Comparison of ENCODE assay signal across 8 mouse cellular contexts in genomic region chr4:43493186-43493845, GRCm38 (mm10). TPM values are rescaled to one million over a fixed set of nuclear protein-coding genes. Genes with fewer than 3 reads are reported as not detected.
DNase-seq lines count a peak whose midpoint lies in the region; ATAC-seq and TF ChIP-seq lines count a peak whose summit lies in the region.

No protein-coding gene starts in this region.

- peaks cover 37% of the 10 kb centered on the region for H3K36me3 ChIP-seq in E14TG2a.4 (ENCODE audit: insufficient read depth, low read length)
- H3K36me3 ChIP-seq in forebrain, embryonic 11.5 days (ENCODE audit: control insufficient read depth, insufficient read depth, low read length), result peaks cover 2% of the 10 kb centered on the region; the same call in 1 of the 2 replicates
- H3K36me3 ChIP-seq in heart, embryonic 16.5 days (ENCODE audit: control insufficient read depth, insufficient read depth), result 0 out of 2 replicates have a peak, but pooled peaks cover 3% of the 10 kb centered on the region
- H3K36me3 ChIP-seq in liver, embryonic 15.5 days (replicated peaks), result peaks cover 28% of the 10 kb centered on the region
- no peaks in the 10 kb centered on the region for H3K36me3 ChIP-seq in neural tube, embryonic 11.5 days (ENCODE audit: control insufficient read depth, insufficient read depth, low read length)
- 0 out of 2 replicates have a peak, but pooled peaks cover 4% of the 10 kb centered on the region for H3K36me3 ChIP-seq in stomach, embryonic 16.5 days (ENCODE audit: control insufficient read depth, insufficient read depth, low read length)

- H3K4me2 ChIP-seq in forebrain, embryonic 11.5 days (ENCODE audit: low read depth, low read length, severe bottlenecking), result peak overlapping the region; percentile 62
- H3K4me2 ChIP-seq in heart, embryonic 16.5 days (ENCODE audit: low read depth, low read length), result peak overlapping the region; percentile 80
- peak overlapping the region; percentile 89 for H3K4me2 ChIP-seq in liver, embryonic 15.5 days
- H3K4me2 ChIP-seq in neural tube, embryonic 11.5 days (ENCODE audit: low read depth), result peak overlapping the region; percentile 71
- H3K4me2 ChIP-seq in stomach, embryonic 16.5 days (ENCODE audit: low read depth, low read length), result peak overlapping the region; percentile 64

- WGBS in forebrain, embryonic 11.5 days, result under 1% methylated on average over 47 of the region's 47 CpGs
- under 1% methylated on average over 47 of the region's 47 CpGs for WGBS in heart, embryonic 16.5 days
- WGBS in liver, embryonic 15.5 days (ENCODE audit: insufficient replicate concordance), result under 1% methylated on average over 47 of the region's 47 CpGs
- WGBS in neural tube, embryonic 11.5 days, result under 1% methylated on average over 47 of the region's 47 CpGs
- under 1% methylated on average over 47 of the region's 47 CpGs for WGBS in stomach, embryonic 16.5 days

- peaks cover 9% of the 10 kb centered on the region; the same call in 1 of the 2 replicates for H3K27me3 ChIP-seq in E14TG2a.4 (ENCODE audit: insufficient read depth, low read length)
- no peaks in the 10 kb centered on the region; the same call in 1 of the 2 replicates for H3K27me3 ChIP-seq in forebrain, embryonic 11.5 days (ENCODE audit: control insufficient read depth, insufficient read depth, low read length)
- no peaks in the 10 kb centered on the region for H3K27me3 ChIP-seq in heart, embryonic 16.5 days (ENCODE audit: control insufficient read depth, insufficient read depth, low read length)
- H3K27me3 ChIP-seq in liver, embryonic 15.5 days, result no peaks in the 10 kb centered on the region
- H3K27me3 ChIP-seq in neural tube, embryonic 11.5 days (ENCODE audit: control insufficient read depth, insufficient read depth, low read length), result no peaks in the 10 kb centered on the region
- H3K27me3 ChIP-seq in stomach, embryonic 16.5 days (ENCODE audit: control insufficient read depth, insufficient read depth, low read length), result no peaks in the 10 kb centered on the region

- ATAC-seq in forebrain, embryonic 11.5 days (replicated peaks; ENCODE audit: low FRiP score), result peak; percentile 93
- ATAC-seq in heart, embryonic 16.5 days (replicated peaks; ENCODE audit: extremely low read depth, insufficient read depth, low FRiP score), result peak; percentile 90
- peak; percentile 82 for ATAC-seq in liver, embryonic 15.5 days (ENCODE audit: insufficient read depth)
- peak; percentile 87 for ATAC-seq in neural tube, embryonic 11.5 days (ENCODE audit: insufficient read depth, low FRiP score, low TSS enrichment)
- ATAC-seq in stomach, embryonic 16.5 days (ENCODE audit: insufficient read depth, low FRiP score), result peak; percentile 89

- peak; percentile 88 for DNase-seq in c-Kit-positive CD71-positive TER-119-negative erythroid progenitor cells, embryonic 14.5 days (ENCODE audit: low read depth)
- peak; percentile 99 for DNase-seq in forebrain, embryonic 11.5 days (ENCODE audit: low spot score)
- DNase-seq in kidney, postnatal 36 days, result peak; percentile 96 to 98
- peak; percentile 98 for DNase-seq in neural tube, embryonic 11.5 days (ENCODE audit: low spot score)

- no peaks in the 10 kb centered on the region for H3K9me3 ChIP-seq in E14TG2a.4 (ENCODE audit: low read length)
- H3K9me3 ChIP-seq in forebrain, embryonic 11.5 days (ENCODE audit: control insufficient read depth, low read length), result no peaks in the 10 kb centered on the region
- peaks cover 3% of the 10 kb centered on the region for H3K9me3 ChIP-seq in heart, embryonic 16.5 days (replicated peaks; ENCODE audit: control insufficient read depth, low read length)
- no peaks in the 10 kb centered on the region for H3K9me3 ChIP-seq in liver, embryonic 15.5 days (replicated peaks)
- H3K9me3 ChIP-seq in neural tube, embryonic 11.5 days (ENCODE audit: control insufficient read depth, low read length), result no peaks in the 10 kb centered on the region
- H3K9me3 ChIP-seq in stomach, embryonic 16.5 days (replicated peaks; ENCODE audit: control insufficient read depth, low read length), result no peaks in the 10 kb centered on the region

- H3K4me3 ChIP-seq in E14TG2a.4 (replicated peaks; ENCODE audit: low read length), result peak overlapping the region; percentile 92
- peak overlapping the region; percentile 69 for H3K4me3 ChIP-seq in forebrain, embryonic 11.5 days (ENCODE audit: low read depth, low read length)
- H3K4me3 ChIP-seq in heart, embryonic 16.5 days (ENCODE audit: low read length), result peak overlapping the region; percentile 76
- H3K4me3 ChIP-seq in liver, embryonic 15.5 days (replicated peaks), result peak overlapping the region; percentile 82
- H3K4me3 ChIP-seq in neural tube, embryonic 11.5 days (ENCODE audit: low read depth, low read length), result peak overlapping the region; percentile 77
- H3K4me3 ChIP-seq in stomach, embryonic 16.5 days (replicated peaks; ENCODE audit: low read length), result peak overlapping the region; percentile 57

- H3K4me1 ChIP-seq in E14TG2a.4 (replicated peaks; ENCODE audit: low read depth, low read length), result peaks cover 51% of the 10 kb centered on the region
- H3K4me1 ChIP-seq in forebrain, embryonic 11.5 days (replicated peaks; ENCODE audit: control insufficient read depth, insufficient read depth, low read length), result peaks cover 14% of the 10 kb centered on the region; the same call in 1 of the 2 replicates
- H3K4me1 ChIP-seq in heart, embryonic 16.5 days (ENCODE audit: control insufficient read depth, insufficient read depth, low read length), result peaks cover 21% of the 10 kb centered on the region
- H3K4me1 ChIP-seq in liver, embryonic 15.5 days (replicated peaks), result peaks cover 70% of the 10 kb centered on the region
- peaks cover 11% of the 10 kb centered on the region for H3K4me1 ChIP-seq in neural tube, embryonic 11.5 days (ENCODE audit: control insufficient read depth, insufficient read depth, low read length)
- H3K4me1 ChIP-seq in stomach, embryonic 16.5 days (ENCODE audit: control insufficient read depth, insufficient read depth, low read length), result peaks cover 14% of the 10 kb centered on the region

- TF ChIP-seq CTCF in E14TG2a.4 (conservative IDR thresholded peaks at IDR 0.05; ENCODE audit: low read length), result no peak

- H3K9ac ChIP-seq in forebrain, embryonic 11.5 days (ENCODE audit: low read length), result peak overlapping the region; percentile 77
- H3K9ac ChIP-seq in heart, embryonic 16.5 days (ENCODE audit: low read length), result peak overlapping the region; percentile 74
- H3K9ac ChIP-seq in liver, embryonic 15.5 days, result peak overlapping the region; percentile 85
- H3K9ac ChIP-seq in neural tube, embryonic 11.5 days (ENCODE audit: low read length), result peak overlapping the region; percentile 78
- peak overlapping the region; percentile 77 for H3K9ac ChIP-seq in stomach, embryonic 16.5 days (ENCODE audit: low read length)

- H3K27ac ChIP-seq in forebrain, embryonic 11.5 days (ENCODE audit: low read depth, low read length), result peak overlapping the region; percentile 74
- peak overlapping the region; percentile 69 for H3K27ac ChIP-seq in heart, embryonic 16.5 days (ENCODE audit: low read length)
- H3K27ac ChIP-seq in liver, embryonic 15.5 days (replicated peaks), result peak overlapping the region; percentile 87
- H3K27ac ChIP-seq in neural tube, embryonic 11.5 days (ENCODE audit: low read depth, low read length), result peak overlapping the region; percentile 81
- peak overlapping the region; percentile 89 for H3K27ac ChIP-seq in stomach, embryonic 16.5 days (ENCODE audit: low read length)

RNA-seq across cellular contexts. Expression of gene Ccdc107, which starts 0.6 kb away (rescaled TPM):
- polyA plus RNA-seq in forebrain, embryonic 11.5 days (2014; fragmentation: Nextera tagmentation; extraction: Ambion mirVana), result 50.3 and 54.3 TPM in 2 replicates
- 76.9 and 81.5 TPM in 2 replicates for polyA plus RNA-seq in heart, embryonic 16.5 days (2015; fragmentation: Nextera tagmentation; extraction: Ambion mirVana)
- 33.5 and 34.2 TPM in 2 replicates for polyA plus RNA-seq in liver, embryonic 15.5 days (2015; fragmentation: Nextera tagmentation; extraction: Ambion mirVana)
- 46.6 and 55.9 TPM in 2 replicates for polyA plus RNA-seq in neural tube, embryonic 11.5 days (2014; fragmentation: Nextera tagmentation; extraction: Ambion mirVana)
- 106 and 113 TPM in 2 replicates for polyA plus RNA-seq in stomach, embryonic 16.5 days (2015; fragmentation: Nextera tagmentation; extraction: Ambion mirVana)

RNA-seq across cellular contexts. Expression of gene Arhgef39, which starts 6.2 kb away (rescaled TPM):
- 55.3 and 61.1 TPM in 2 replicates for polyA plus RNA-seq in forebrain, embryonic 11.5 days (2014; fragmentation: Nextera tagmentation; extraction: Ambion mirVana)
- polyA plus RNA-seq in heart, embryonic 16.5 days (2015; fragmentation: Nextera tagmentation; extraction: Ambion mirVana), result 38.9 and 43.4 TPM in 2 replicates
- polyA plus RNA-seq in liver, embryonic 15.5 days (2015; fragmentation: Nextera tagmentation; extraction: Ambion mirVana), result 34.5 and 38.2 TPM in 2 replicates
- 36.7 and 39.3 TPM in 2 replicates for polyA plus RNA-seq in neural tube, embryonic 11.5 days (2014; fragmentation: Nextera tagmentation; extraction: Ambion mirVana)
- 45.0 and 46.1 TPM in 2 replicates for polyA plus RNA-seq in stomach, embryonic 16.5 days (2015; fragmentation: Nextera tagmentation; extraction: Ambion mirVana)

RNA-seq across cellular contexts. Expression of gene Sit1, which starts 9.8 kb away (rescaled TPM):
- not detected in 2 replicates for polyA plus RNA-seq in forebrain, embryonic 11.5 days (2014; fragmentation: Nextera tagmentation; extraction: Ambion mirVana)
- polyA plus RNA-seq in heart, embryonic 16.5 days (2015; fragmentation: Nextera tagmentation; extraction: Ambion mirVana), result 2.0 and 3.9 TPM in 2 replicates
- 0.07 and 0.18 TPM in 2 replicates for polyA plus RNA-seq in liver, embryonic 15.5 days (2015; fragmentation: Nextera tagmentation; extraction: Ambion mirVana)
- polyA plus RNA-seq in neural tube, embryonic 11.5 days (2014; fragmentation: Nextera tagmentation; extraction: Ambion mirVana), result not detected in 2 replicates
- not detected in 2 replicates for polyA plus RNA-seq in stomach, embryonic 16.5 days (2015; fragmentation: Nextera tagmentation; extraction: Ambion mirVana)

RNA-seq across cellular contexts. Expression of gene Car9, which starts 13.4 kb away (rescaled TPM):
- 0.52 and 0.87 TPM in 2 replicates for polyA plus RNA-seq in forebrain, embryonic 11.5 days (2014; fragmentation: Nextera tagmentation; extraction: Ambion mirVana)
- polyA plus RNA-seq in heart, embryonic 16.5 days (2015; fragmentation: Nextera tagmentation; extraction: Ambion mirVana), result 3.5 and 3.8 TPM in 2 replicates
- polyA plus RNA-seq in liver, embryonic 15.5 days (2015; fragmentation: Nextera tagmentation; extraction: Ambion mirVana), result 1.3 and 1.9 TPM in 2 replicates
- 0.23 and 0.44 TPM in 2 replicates for polyA plus RNA-seq in neural tube, embryonic 11.5 days (2014; fragmentation: Nextera tagmentation; extraction: Ambion mirVana)
- polyA plus RNA-seq in stomach, embryonic 16.5 days (2015; fragmentation: Nextera tagmentation; extraction: Ambion mirVana), result 22.3 and 22.9 TPM in 2 replicates

RNA-seq across cellular contexts. Expression of gene Tpm2, which starts 30.2 kb away (rescaled TPM):
- 46.7 and 52.7 TPM in 2 replicates for polyA plus RNA-seq in forebrain, embryonic 11.5 days (2014; fragmentation: Nextera tagmentation; extraction: Ambion mirVana)
- 162 and 177 TPM in 2 replicates for polyA plus RNA-seq in heart, embryonic 16.5 days (2015; fragmentation: Nextera tagmentation; extraction: Ambion mirVana)
- polyA plus RNA-seq in liver, embryonic 15.5 days (2015; fragmentation: Nextera tagmentation; extraction: Ambion mirVana), result 34.1 and 47.4 TPM in 2 replicates
- polyA plus RNA-seq in neural tube, embryonic 11.5 days (2014; fragmentation: Nextera tagmentation; extraction: Ambion mirVana), result 101 and 127 TPM in 2 replicates
- polyA plus RNA-seq in stomach, embryonic 16.5 days (2015; fragmentation: Nextera tagmentation; extraction: Ambion mirVana), result 1,306 and 1,388 TPM in 2 replicates

Comparison
In these comparisons a context has a peak if more than half of its experiments do, and no peak if none do; other contexts are left out.
1. Peak in every context shown above with its lines: DNase-seq, ATAC-seq, H3K4me3 ChIP-seq and H3K27ac ChIP-seq.